Mouse (Mus musculus) cerebellum, postnatal 25 days (tissue): ENCODE measurements at regions not wholly inside any gene's neighbourhood (a gene's known extent, or its start where the extent isn't known, plus 50 kb on each side); places are given as distances from the start of the nearest gene placed in this dataset.
"Not testable (repeated sequence)": the region's sequence is repeated elsewhere in the genome, so short reads cannot be mapped to it uniquely, and the experiment has no call there.

ENCODE experiments used
- DNase-seq, 2 experiments: peaks; one replicate each; pipeline ENCODE4 v3.0.0; 2021; ENCODE audit warnings: mixed read lengths in 2 of 2

DNA sequence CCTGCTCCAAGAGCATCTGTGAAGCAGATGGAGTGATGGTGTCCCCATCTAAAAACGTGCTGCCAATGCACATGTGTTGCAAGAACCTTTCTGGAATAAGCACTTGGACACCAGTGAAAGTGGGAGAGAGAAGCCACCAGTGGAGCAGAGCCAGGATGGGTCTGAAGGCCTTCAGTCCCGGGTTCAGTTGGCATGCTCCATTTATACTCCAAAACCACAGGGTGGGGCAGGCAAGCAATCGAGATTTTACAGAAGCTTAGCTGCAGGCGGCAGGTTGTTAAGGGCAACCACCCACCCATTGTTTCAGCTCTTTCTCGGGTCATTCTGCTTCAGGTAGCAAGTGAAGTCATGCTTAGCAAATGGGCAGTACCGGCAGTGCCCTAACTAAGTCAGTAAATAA is 51.8 kb upstream of the Sv2b start:
- DNase-seq, result peak; percentile 28 to 42

DNA sequence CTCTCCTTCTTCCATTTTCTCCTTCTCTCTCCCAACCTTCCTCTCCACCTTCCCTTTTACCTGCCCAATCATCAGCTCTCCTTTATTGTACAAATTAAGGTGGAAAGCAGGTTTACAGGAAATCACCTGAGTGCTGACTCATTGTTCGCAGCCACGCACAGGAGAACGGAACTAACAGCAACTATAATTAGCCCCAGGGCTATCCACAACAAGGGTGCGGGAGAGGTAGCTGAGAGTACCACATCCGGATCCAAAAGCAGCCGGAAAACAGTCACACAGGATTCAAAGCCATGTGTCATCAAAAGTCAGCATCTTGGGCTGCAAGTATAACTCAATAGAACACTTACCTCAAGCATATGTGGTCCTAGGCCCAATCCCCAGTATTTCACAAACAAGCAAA is 53.5 kb upstream of the Sv2b start:
- no peak for DNase-seq

DNA sequence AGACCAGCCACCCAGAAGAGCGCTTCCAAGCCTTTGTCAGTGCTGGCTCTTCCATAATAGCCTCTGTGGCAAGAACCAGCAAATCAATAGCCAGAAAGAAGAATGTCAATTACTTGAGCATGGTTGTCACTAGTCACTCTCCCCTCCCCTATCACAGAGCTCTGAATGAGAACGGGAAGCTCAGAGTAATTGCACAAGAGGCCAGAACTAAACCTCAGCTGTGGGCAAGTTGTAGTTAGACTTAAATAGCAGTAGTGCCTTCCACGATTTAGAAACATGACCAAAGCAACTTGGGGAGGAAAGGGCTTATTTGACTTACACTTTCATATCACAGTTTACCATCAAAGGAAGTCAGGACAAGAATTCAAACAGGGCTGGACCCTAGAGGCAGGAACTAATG is 56.4 kb upstream of the Sv2b start:
- no peak for DNase-seq

DNA sequence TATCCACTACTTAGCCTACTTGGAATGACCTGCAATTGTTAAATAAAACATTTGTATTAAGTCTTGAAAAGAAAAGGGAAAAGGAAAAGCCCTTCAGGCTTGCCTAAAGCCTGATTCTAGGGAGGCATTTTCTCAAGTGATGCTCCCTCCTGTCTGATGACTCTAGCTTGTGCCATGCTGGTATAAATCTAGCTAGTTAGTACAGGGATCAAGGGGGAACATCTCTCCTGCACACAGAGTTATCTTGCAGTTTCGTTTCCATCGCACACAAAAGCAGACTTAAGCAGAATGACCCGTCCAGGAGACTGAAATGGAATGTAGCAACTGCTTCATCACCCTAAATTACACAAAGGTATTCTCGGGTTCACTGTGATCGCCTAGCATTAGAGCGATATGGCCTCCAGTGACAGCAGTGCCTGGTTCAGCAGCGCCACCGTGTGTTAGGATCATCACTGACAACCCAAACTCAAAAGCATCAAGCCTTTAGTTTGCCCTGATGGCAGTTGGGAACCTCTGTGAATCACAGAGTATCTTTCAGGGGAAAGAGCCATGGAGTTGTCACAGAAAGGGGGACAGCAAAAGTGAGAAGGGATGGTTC is 57.3 kb upstream of the Sv2b start:
- DNase-seq, result peak; percentile 95

DNA sequence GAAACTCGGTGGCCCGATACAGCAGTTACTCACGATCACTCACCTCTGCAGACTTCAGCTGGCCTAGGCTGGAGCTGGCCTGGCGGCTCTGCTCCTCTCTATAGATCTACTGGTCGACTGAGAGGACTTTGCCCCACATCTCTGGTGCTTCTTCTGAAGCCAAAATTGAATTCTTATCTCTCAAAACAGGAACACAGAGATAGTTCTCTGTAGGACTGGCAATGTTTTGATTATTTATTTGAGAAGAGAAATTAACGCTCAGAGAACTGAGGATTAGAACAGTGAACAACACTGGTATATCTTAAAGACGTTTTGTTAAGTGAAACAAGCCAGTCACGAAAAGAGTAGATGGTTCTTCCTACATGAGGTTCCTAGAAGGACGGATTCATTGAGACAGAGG is 59.3 kb upstream of the Sv2b start:
- DNase-seq, result no peak

DNA sequence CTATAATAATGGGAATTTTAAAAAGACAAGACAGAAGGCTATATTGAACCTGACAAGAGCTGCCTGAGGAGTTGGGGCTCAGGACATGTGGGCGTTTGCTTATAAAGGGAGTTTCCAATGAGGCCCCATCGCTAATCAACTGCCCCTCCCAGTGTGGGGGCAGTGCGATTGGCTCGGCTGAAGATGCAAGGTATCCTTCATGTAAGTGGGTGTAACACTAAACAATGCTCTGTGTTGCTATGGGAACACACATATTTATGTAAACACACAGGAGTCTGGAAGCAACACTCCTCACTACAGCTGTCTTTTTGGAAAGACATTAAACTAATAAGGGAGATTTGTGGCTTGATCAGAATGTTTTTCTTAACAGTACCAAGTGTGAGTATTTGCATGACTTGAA is 60.3 kb upstream of the Sv2b start:
- no peak for DNase-seq

DNA sequence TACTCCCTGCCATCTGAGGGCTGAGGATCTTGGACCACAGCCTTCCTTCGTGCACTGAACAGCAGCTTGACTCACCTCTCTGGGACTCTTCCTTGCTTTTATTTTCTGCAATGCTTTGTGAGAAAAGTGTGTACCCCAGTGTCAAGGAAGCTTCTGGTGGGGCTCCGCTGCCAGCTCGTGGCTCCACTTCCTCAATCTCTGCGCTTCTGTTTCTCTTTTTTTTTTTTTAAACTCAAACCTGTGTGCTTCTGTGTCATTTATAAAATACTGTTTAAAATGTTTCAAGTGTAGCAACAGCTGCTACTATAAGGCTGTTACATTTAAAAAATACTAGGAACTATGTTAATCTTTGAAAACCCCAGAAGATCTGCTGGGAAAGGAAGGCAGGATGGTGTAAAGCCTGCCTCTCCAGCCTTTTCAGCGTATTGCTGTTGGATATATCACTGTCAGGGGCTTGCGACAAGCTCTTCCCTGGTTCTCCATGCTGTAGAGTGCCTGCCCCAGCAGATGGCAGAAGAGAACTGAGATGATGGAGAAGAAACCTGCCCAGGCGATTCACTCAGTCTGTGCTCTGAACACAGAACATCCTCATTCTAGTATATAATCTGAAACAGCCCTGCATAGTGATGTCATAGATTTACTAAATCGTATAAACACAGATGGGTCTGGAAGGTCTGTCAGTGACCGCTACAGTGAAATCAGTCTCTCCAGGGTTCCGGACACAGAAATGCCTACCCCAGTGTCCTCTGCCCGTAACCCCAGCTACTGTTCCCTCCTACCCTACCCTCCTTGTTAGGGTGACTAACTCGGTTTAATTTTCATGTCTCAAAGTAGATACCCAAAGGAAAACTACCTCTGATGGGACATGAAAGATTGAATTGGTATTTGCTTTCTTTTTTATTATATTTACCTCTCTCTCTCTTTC is 61.8 kb upstream of the Sv2b start:
- peak; percentile 85 to 91 for DNase-seq

DNA sequence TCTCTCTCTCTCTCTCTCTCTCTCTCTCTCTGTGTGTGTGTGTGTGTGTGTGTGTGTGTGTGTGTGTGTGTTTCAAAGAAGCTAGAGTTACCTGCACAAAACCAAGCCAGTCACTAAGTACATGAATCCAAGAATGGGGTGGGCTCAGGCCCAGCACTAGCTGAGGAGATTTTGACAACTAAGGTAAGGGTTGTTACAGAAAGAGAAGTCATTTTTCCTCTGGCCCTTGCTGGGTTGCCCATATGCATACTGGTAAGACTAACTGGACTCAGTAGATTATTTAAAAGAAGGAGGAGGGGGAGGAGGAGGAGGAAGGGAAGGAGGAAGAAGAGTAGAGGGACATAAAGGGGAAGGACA is 62.4 kb upstream of the Sv2b start:
- no peak for DNase-seq

DNA sequence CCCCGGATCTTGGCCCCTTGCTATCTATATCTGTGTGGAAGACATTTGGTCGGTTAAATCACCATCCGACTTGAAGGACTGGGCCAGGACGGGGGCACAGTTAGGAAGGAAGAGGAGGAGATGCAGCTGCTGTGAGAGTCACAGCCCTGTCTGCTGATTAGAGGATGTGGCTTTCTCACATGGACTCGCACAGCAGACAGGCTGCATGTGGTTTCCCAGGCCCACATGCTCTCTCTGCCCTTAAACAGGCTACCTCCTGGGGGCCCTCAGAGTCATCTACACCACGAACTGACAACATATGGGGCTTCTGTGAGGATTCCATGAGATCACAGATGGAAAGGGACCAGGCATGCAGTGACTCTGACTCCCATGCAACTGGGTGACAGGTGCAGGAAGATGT is 62.9 kb upstream of the Sv2b start:
- DNase-seq, result peak; percentile 36 to 46

DNA sequence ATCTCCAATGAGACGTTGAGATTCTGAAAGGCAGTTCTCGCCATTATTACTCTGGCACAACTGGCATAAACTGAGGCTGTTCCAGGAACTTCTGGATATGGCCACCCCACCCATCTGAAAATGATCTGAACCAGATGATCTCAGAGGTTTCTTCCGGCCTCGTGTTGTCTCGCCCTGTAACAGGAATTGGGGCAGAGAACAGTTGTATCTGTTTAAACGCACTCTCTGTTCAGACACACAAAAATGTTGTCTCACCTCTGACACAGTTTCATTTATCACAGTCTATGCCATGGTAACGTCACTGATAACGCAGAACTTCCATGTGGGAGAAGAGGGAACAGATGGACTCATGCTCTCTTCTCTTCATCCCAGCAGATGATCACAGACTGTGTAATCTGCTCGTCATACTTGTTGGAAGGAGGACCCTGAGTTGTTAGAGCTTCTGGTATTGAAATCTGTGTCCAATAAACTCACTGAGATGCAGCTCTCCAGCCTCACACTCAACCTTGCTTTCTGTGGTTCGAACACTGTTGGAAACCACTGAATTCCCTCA is 63.9 kb upstream of the Sv2b start:
- DNase-seq, result no peak

DNA sequence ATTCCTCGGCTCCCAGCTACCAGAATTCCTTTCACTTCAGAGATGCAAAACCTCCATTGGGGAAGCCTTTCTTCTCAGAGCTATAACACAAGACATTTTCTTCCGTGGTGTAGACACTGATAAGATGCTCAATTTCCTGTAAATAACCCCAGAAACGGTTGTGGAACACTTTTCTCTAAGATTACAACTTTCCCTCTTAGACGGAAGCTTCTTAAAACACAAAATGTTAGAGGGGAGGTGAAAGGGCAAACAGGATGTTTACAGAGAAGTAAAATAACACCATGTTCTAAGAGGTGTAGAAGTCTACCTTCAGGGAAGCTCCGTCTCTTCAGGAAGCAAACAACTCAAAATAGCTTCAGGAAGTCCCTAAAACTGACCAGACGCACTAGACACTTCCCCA is 65.4 kb upstream of the Sv2b start:
- no peak for DNase-seq

DNA sequence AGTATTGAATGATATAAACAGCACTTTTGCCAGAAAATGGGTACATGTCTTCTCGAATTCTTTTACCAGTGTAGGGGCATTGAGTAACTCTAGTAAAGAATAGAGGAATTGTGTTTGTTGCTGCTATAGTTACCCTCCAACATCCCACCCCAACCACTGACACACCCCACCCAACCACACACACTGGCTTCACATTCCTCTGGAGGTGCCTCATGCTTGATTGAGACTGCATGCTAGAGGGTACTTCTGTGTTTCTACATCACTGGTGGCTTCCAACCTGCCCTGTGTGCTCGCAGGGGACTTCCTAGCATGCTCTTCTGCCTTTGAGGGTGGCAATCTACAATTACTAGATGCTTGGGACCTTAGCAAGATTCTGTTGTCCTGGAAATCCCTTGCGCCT is 70.5 kb upstream of the Sv2b start:
- no peak for DNase-seq

DNA sequence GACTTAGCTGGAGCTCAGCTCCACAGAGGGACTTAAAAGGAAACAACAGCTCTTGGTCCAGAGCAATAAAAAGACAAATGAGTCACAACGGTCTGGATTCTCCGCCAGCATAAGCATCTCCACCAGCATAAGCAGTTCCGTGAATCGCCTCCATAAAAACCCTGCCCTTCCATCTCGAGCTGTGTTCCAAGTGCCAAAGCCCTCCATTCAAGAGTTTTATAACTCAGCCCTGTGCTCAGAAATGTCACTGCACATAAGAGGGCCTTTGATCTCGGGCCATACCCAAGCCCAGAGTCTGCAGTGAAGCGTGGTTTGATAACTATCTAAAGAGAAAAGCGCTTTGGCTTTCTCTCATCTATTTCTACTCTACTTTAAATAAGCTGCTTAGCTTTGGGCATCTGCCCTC is 70.8 kb upstream of the Akap13 start:
- DNase-seq, result no peak

DNA sequence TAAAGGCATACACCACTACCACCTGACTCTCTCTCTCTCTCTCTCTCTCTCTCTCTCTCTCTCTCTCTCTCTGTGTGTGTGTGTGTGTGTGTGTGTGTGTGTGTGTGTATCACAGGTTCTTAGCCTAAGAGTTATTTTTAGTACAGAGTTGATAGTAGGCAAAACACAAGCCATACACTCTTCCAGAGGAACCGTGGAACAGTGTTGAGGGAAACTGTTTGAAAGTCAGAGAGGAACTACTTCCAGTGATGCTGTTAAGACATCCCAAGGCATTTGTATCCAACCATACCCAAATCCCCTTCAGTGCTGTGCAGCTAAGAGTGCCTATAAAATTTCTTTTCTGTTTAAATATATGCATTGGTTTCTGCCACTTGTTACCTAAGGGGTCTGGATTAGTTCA is 68.3 kb upstream of the Akap13 start:
- no peak for DNase-seq

DNA sequence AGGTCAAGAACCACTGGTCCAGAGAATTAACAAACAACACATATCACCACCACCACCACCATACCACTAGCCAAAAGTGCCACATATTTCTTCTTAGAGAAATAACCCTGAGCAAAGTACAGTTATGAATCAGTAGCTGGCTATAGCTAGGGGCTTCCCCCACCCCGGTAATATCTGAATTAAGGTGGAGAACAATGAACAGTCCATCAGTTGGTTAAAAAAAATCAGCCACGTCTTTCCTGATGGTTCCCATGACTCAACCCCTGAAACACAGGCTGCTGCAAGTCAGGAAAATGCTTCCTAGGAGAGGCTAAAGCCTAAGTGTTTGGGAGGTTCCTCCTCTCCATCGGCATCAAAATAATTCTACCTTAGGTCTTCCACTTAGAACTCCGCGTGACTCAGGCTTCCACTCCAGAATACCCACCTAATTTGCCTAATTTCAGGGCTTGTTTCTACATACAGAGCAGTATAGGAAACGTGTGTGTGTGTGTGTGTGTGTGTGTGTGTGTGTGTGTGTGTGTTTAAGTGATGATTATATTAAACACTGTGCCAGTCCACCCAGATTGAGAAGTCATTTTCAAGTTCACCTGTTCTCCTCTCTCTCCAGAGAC is 67.4 kb upstream of the Akap13 start:
- no peak for DNase-seq

DNA sequence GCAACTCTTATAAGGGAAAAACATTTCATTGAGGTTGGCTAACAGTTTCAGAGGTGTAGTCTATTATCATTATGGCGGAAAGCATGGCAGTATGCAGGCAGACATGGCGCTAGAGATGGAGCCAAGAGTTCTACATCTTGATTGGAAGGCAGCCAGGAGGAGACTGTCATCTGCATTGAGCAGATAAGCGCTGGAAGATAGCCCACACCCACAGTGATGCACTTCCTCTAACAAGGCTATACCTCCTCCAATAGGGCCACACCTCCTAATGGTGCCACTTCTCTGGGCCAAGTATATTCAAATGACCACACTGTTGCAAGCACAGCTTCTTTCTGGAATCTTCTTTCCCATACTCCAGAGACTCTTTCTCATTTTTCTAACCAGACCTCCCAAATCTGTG is 65.2 kb upstream of the Akap13 start:
- no peak for DNase-seq

DNA sequence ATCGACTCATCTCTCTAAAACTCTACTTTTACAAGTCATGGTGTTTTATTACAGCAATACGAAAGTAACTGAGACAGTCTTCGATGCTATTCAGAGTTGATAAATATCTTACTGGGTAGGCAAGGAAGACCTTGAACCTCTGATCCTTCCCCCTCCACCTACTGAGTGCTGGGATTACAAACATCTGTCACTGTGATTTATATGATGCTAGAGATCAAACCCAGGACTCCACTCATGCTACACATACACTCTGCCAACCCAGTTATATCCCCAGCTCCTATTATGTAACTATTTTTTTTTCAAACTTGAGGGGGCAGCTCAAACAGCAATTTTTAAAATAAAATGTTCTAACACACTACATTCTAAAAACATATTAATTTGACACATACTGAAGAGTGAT is 62.6 kb upstream of the Akap13 start:
- DNase-seq, result no peak

DNA sequence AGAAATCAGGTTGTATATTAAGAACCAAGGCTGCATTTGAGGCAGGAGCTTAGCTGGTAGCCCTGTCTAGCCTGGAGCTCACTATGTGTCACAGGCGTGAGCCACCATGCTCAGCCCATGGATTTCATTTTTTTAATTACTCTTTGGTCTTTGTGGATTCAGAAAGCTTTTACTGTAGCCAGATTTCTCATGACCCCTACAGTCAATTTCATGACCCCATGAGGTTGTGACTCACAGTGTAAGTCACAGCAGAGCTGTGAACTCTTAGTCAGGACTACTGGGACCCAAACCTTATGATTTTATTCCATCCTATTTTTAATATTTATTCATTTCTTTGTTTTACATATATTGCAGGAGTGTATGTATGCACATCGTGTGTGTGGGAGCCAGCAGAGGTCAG is 61.9 kb upstream of the Akap13 start:
- DNase-seq, result no peak

DNA sequence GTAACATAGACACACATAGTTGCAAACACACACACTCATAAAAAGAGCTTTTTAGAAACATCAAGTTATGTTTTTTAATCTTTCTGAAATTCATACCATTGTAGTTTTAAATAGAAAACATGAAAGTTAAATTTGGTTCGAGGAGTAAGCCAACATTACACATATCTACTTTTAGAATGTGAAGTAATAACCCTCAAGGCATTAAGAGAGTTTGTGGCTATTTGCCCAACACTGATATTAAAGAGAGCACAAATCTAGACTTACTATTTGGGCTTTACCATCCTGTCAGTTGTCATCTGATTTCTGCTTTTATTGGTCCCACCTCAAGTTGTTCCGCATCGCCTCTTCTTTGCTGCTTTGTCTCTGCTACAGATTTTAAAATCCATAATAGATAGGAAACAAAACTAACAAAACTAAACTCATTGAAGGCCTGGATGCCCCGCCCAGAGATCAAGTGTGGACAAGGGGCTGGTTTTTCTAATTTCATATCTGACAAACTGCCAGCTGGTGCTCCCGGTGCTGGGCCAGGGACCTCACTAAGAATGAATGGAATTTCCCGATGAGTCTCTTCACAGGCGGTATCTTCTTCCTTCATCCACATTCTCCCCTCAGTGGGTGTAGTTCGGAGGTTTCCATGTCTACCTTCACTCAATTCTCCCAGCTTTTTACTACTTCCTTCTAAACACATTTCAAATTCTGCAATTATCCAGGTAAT is 60.3 kb upstream of the Akap13 start:
- DNase-seq, result no peak

DNA sequence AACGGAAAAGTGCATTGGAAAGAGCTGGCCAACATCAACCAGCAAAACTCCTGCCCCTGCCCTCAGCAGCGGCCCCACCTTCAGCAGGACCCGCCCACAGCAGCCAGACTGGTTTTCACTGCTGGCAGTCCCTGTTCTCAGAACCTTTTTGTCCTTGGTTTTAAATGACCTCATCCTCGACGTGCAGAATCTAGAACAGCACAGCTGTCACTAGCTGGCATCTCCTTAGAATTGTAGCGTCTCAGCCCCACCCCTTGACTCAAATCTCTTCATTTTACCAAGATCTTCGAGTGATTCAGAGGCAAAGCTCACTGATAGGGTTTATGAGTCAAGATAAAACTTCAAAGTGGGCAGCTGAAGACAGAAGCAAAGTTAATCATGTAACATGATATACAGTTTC is 57.8 kb upstream of the Akap13 start:
- no peak for DNase-seq

DNA sequence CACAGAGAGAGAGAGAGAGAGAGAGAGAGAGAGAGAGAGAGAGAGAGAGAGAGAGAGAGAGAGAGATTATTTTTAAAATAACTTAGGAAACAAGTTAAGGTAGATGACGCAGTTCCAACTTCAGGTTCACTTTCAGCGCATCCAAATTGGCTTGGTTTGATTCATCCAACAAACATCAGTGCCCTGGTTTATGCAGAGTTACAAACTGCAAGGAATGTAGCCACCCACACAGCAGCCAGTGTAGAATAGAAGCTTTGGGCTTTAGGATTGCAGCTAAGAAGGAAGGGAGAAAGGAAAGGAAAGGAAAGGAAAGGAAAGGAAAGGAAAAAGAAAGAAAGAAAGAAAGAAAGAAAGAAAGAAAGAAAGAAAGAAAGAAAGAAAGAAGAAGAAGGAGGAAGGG is 56.9 kb upstream of the Akap13 start:
- not testable (repeated sequence) for DNase-seq

DNA sequence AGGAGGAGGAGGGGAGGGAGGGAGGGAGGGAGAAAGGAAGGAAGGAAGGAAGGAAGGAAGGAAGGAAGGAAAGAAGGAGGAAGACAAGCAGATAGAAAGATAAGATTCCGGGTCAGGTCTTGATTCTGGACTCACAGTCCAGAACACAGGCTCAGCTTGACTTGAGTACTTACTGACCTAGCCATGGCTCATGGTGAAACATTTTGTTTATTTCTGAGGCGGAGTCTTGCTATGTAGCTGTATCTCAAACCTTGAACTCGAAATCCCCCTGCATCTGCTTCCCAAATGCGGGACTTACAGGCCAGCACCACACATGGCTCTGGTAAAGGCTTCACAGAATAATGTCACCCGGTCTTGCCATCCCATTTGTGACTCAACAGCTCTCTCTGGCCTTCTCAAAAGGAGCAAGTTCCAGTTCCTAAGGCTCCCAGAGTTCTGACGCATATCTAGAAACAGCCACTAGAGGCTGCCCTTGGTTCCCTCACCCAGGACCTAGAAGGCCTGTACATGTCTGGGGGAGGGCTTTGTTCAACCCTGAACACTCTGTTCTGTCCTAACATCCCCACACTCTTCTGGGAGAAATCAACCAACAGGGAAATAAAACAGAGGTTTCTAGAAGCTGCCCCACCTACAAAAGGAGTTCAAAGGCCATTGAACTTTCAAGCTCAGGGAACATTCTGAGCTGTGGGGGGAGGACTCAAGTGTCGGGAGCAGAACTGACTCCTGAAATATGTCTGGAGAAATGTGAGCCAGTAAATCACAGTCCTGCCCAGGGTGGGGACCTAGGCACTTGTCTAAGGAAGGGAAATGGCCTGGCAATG is 56.2 kb upstream of the Akap13 start:
- DNase-seq, result peak; percentile 8 to 15
